Mouse (Mus musculus): ENCODE data around the gene E030018B13Rik. TPM values are rescaled to one million over a fixed set of nuclear protein-coding genes. Genes with fewer than 3 reads are reported as not detected.

The E030018B13Rik gene
- polyA plus RNA-seq, 1 experiment from 2014 or later, result not detected

GRCm38 (mm10) chr7:63891488-63892075, 25.1 kb upstream of the E030018B13Rik start:
- peaks cover 14 to 37% of the 10 kb centered on the region in 2 experiments for H3K4me1 ChIP-seq (ENCODE audit: control insufficient read depth in 2 of 2, insufficient read depth in 2 of 2, low read length in 2 of 2)
- ATAC-seq (ENCODE audit: insufficient number of reproducible peaks, insufficient read depth, low FRiP score, low read depth), result no peak
- no peak overlapping the region for H3K27ac ChIP-seq (replicated peaks in 1 of 2; ENCODE audit: control insufficient read depth in 1 of 2, insufficient read depth in 1 of 2, low read depth in 2 of 2, low read length in 2 of 2)
- 77% methylated on average over 43 of the region's 43 CpGs for WGBS
- H3K27me3 ChIP-seq (ENCODE audit: control insufficient read depth, insufficient read depth, low read length), result no peaks in the 10 kb centered on the region
- H3K4me2 ChIP-seq (ENCODE audit: low read length), result no peak overlapping the region
- H3K9ac ChIP-seq (ENCODE audit: low read length), result no peak overlapping the region
- H3K36me3 ChIP-seq (ENCODE audit: control insufficient read depth, insufficient read depth, low read length), result peaks cover 26% of the 10 kb centered on the region
- no peaks in the 10 kb centered on the region for H3K9me3 ChIP-seq (ENCODE audit: control insufficient read depth, low read length)
- no peak overlapping the region for H3K4me3 ChIP-seq (ENCODE audit: control insufficient read depth in 1 of 2, insufficient read depth in 1 of 2, low read depth in 1 of 2, low read length in 2 of 2)

GRCm38 (mm10) chr7:63893201-63893600, 23.5 kb upstream of the E030018B13Rik start:
- ATAC-seq (ENCODE audit: insufficient number of reproducible peaks, insufficient read depth, low FRiP score, low read depth), result no peak
- Histone ChIP-seq H3K27me3 (ENCODE audit: control insufficient read depth, insufficient read depth, low read length) (no peaks in the 10 kb centered on the region), H3K27ac (replicated peaks in 1 of 2; ENCODE audit: control insufficient read depth in 1 of 2, insufficient read depth in 1 of 2, low read depth in 2 of 2, low read length in 2 of 2) (0 out of 4 replicates have a peak overlapping the region, but pooled peaks of 1 of the 2 experiments have one; percentile 8), H3K9me3 (ENCODE audit: control insufficient read depth, low read length) (no peaks in the 10 kb centered on the region), H3K4me3 (ENCODE audit: control insufficient read depth in 1 of 2, insufficient read depth in 1 of 2, low read depth in 1 of 2, low read length in 2 of 2) (no peak overlapping the region), H3K9ac (ENCODE audit: low read length) (no peak overlapping the region), H3K36me3 (ENCODE audit: control insufficient read depth, insufficient read depth, low read length) (peaks cover 25% of the 10 kb centered on the region), H3K4me1 (ENCODE audit: control insufficient read depth in 2 of 2, insufficient read depth in 2 of 2, low read length in 2 of 2) (peaks cover 13 to 40% of the 10 kb centered on the region in 2 experiments), H3K4me2 (ENCODE audit: low read length) (no peak overlapping the region)
- WGBS, result 91% methylated on average over 5 of the region's 5 CpGs

- H3K4me1 ChIP-seq (ENCODE audit: control insufficient read depth in 2 of 2, insufficient read depth in 2 of 2, low read length in 2 of 2), result peaks cover 13 to 38% of the 10 kb centered on the region in 2 experiments
- 51% methylated on average over 4 of the region's 4 CpGs for WGBS
- peaks cover 24% of the 10 kb centered on the region for H3K36me3 ChIP-seq (ENCODE audit: control insufficient read depth, insufficient read depth, low read length)
- H3K27ac ChIP-seq (replicated peaks in 1 of 2; ENCODE audit: control insufficient read depth in 1 of 2, insufficient read depth in 1 of 2, low read depth in 2 of 2, low read length in 2 of 2), result 0 out of 4 replicates have a peak overlapping the region, but pooled peaks of 1 of the 2 experiments have one; percentile 8
- no peak overlapping the region for H3K9ac ChIP-seq (ENCODE audit: low read length)
- no peak overlapping the region for H3K4me2 ChIP-seq (ENCODE audit: low read length)
- H3K9me3 ChIP-seq (ENCODE audit: control insufficient read depth, low read length), result no peaks in the 10 kb centered on the region
- no peak overlapping the region for H3K4me3 ChIP-seq (ENCODE audit: control insufficient read depth in 1 of 2, insufficient read depth in 1 of 2, low read depth in 1 of 2, low read length in 2 of 2)
- no peaks in the 10 kb centered on the region for H3K27me3 ChIP-seq (ENCODE audit: control insufficient read depth, insufficient read depth, low read length)
- no peak for ATAC-seq (ENCODE audit: insufficient number of reproducible peaks, insufficient read depth, low FRiP score, low read depth)
Observed at GRCm38 (mm10) chr7:63893729-63894128, 22.9 kb upstream of the E030018B13Rik start.

- 55% methylated on average over 4 of the region's 4 CpGs for WGBS
- Histone ChIP-seq H3K4me2 (ENCODE audit: low read length) (no peak overlapping the region), H3K4me3 (ENCODE audit: control insufficient read depth in 1 of 2, insufficient read depth in 1 of 2, low read depth in 1 of 2, low read length in 2 of 2) (no peak overlapping the region), H3K9me3 (ENCODE audit: control insufficient read depth, low read length) (no peaks in the 10 kb centered on the region), H3K27me3 (ENCODE audit: control insufficient read depth, insufficient read depth, low read length) (no peaks in the 10 kb centered on the region), H3K4me1 (ENCODE audit: control insufficient read depth in 2 of 2, insufficient read depth in 2 of 2, low read length in 2 of 2) (peaks cover 9 to 29% of the 10 kb centered on the region in 2 experiments), H3K9ac (ENCODE audit: low read length) (no peak overlapping the region), H3K36me3 (ENCODE audit: control insufficient read depth, insufficient read depth, low read length) (peaks cover 18% of the 10 kb centered on the region), H3K27ac (replicated peaks in 1 of 2; ENCODE audit: control insufficient read depth in 1 of 2, insufficient read depth in 1 of 2, low read depth in 2 of 2, low read length in 2 of 2) (no peak overlapping the region)
- ATAC-seq (ENCODE audit: insufficient number of reproducible peaks, insufficient read depth, low FRiP score, low read depth), result no peak
Observed at GRCm38 (mm10) chr7:63894662-63895061, 22.0 kb upstream of the E030018B13Rik start.

DNA sequence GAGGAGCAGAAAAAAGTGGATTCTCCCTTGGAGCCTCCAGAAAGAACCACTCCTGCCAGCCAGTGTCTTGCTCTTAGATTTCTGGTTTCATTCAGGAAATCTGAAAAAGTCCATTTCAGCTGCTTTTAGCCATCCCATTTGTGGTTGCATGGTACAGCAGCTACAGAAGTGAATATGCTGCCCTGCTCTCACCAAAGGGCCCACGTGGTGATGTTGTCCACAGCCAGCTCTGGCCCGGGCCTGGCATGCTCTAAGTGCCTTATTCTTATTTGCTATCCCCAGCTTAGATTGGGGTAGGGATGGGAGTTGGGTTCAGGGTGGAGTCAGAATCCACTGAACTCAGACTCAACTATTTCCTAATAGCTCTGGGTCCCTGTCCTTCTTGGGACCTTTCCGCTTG, 21.4 kb upstream of the E030018B13Rik start:
- 92% methylated on average over 3 of the region's 3 CpGs for WGBS
- Histone ChIP-seq H3K27ac (replicated peaks in 1 of 2; ENCODE audit: control insufficient read depth in 1 of 2, insufficient read depth in 1 of 2, low read depth in 2 of 2, low read length in 2 of 2) (no peak overlapping the region), H3K4me2 (ENCODE audit: low read length) (no peak overlapping the region), H3K4me1 (ENCODE audit: control insufficient read depth in 2 of 2, insufficient read depth in 2 of 2, low read length in 2 of 2) (peaks cover 9 to 29% of the 10 kb centered on the region in 2 experiments), H3K9ac (ENCODE audit: low read length) (no peak overlapping the region), H3K27me3 (ENCODE audit: control insufficient read depth, insufficient read depth, low read length) (no peaks in the 10 kb centered on the region), H3K9me3 (ENCODE audit: control insufficient read depth, low read length) (no peaks in the 10 kb centered on the region), H3K36me3 (ENCODE audit: control insufficient read depth, insufficient read depth, low read length) (peaks cover 12% of the 10 kb centered on the region), H3K4me3 (ENCODE audit: control insufficient read depth in 1 of 2, insufficient read depth in 1 of 2, low read depth in 1 of 2, low read length in 2 of 2) (no peak overlapping the region)
- ATAC-seq (ENCODE audit: insufficient number of reproducible peaks, insufficient read depth, low FRiP score, low read depth), result no peak

DNA sequence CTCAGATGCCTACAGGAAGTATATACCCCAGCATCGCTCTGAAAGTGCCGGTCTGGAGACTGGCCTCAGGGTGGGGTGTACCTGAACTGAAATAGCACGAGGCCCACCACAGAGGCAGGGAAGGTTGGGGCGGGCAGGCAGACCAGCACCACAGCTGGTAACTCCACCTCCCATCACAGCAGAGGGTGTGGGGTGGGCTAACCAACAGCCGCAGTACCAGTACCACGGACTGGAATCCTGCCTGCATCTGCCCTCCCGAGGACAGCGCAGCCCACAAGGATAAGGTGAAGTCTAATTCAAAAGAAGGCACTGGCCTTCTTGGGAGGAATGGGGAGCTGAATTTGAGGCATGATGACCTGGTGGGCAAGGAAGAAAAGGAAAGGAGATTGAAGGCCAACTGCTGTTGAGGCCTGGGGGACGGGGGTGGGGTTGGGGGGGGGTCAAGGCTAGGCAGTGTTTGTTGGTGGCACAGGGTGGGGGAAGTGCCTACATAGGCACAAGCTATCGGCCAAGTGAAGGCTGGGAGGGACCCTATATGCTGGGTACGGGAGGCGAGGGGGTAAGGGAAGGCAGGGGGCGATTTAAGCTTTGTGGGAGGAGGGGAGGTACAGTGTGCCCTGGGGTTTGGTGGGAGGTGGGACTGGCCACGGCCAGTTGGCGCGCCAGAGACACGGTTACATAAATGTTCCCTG, 20.2 kb upstream of the E030018B13Rik start:
- Histone ChIP-seq H3K4me3 (ENCODE audit: control insufficient read depth in 1 of 2, insufficient read depth in 1 of 2, low read depth in 1 of 2, low read length in 2 of 2) (peak overlapping the region; percentile 35 to 40), H3K9ac (ENCODE audit: low read length) (peak overlapping the region; percentile 71), H3K27ac (replicated peaks in 1 of 2; ENCODE audit: control insufficient read depth in 1 of 2, insufficient read depth in 1 of 2, low read depth in 2 of 2, low read length in 2 of 2) (peak overlapping the region in 1 of 2 experiments; percentile 75; a peak in 2 of 4 replicates), H3K9me3 (ENCODE audit: control insufficient read depth, low read length) (no peaks in the 10 kb centered on the region), H3K27me3 (ENCODE audit: control insufficient read depth, insufficient read depth, low read length) (no peaks in the 10 kb centered on the region), H3K36me3 (ENCODE audit: control insufficient read depth, insufficient read depth, low read length) (peaks cover under 1% of the 10 kb centered on the region; the same call in 1 of the 2 replicates), H3K4me2 (ENCODE audit: low read length) (peak overlapping the region; percentile 86), H3K4me1 (ENCODE audit: control insufficient read depth in 2 of 2, insufficient read depth in 2 of 2, low read length in 2 of 2) (peaks cover 9 to 29% of the 10 kb centered on the region in 2 experiments)
- no peak for ATAC-seq (ENCODE audit: insufficient number of reproducible peaks, insufficient read depth, low FRiP score, low read depth)
- 19% methylated on average over 17 of the region's 17 CpGs for WGBS

- Histone ChIP-seq H3K36me3 (ENCODE audit: control insufficient read depth, insufficient read depth, low read length) (no peaks in the 10 kb centered on the region), H3K4me1 (ENCODE audit: control insufficient read depth in 2 of 2, insufficient read depth in 2 of 2, low read length in 2 of 2) (peaks cover 9 to 29% of the 10 kb centered on the region in 2 experiments), H3K9ac (ENCODE audit: low read length) (peak overlapping the region; percentile 71), H3K27ac (replicated peaks in 1 of 2; ENCODE audit: control insufficient read depth in 1 of 2, insufficient read depth in 1 of 2, low read depth in 2 of 2, low read length in 2 of 2) (peak overlapping the region; percentile 55 to 75; a peak in 3 of 4 replicates), H3K4me3 (ENCODE audit: control insufficient read depth in 1 of 2, insufficient read depth in 1 of 2, low read depth in 1 of 2, low read length in 2 of 2) (peak overlapping the region; percentile 35 to 40), H3K27me3 (ENCODE audit: control insufficient read depth, insufficient read depth, low read length) (no peaks in the 10 kb centered on the region), H3K9me3 (ENCODE audit: control insufficient read depth, low read length) (no peaks in the 10 kb centered on the region), H3K4me2 (ENCODE audit: low read length) (peak overlapping the region; percentile 86)
- WGBS, result under 1% methylated on average over 22 of the region's 22 CpGs
- ATAC-seq (ENCODE audit: insufficient number of reproducible peaks, insufficient read depth, low FRiP score, low read depth), result peak; percentile 89
Observed at GRCm38 (mm10) chr7:63896968-63897468, 19.6 kb upstream of the E030018B13Rik start.

All from heart, embryonic 14.5 days (tissue).